Mouse (Mus musculus): ENCODE results near the gene Gucd1. TPM values are rescaled to one million over a fixed set of nuclear protein-coding genes. Genes with fewer than 3 reads are reported as not detected.

Gucd1 gene
- polyA plus RNA-seq, 1 experiment from 2014 or later, result 31.4 TPM

- H3K4me2 ChIP-seq (ENCODE audit: low read depth, low read length), result no peak overlapping the region
- no peaks in the 10 kb centered on the region for H3K9me3 ChIP-seq (replicated peaks; ENCODE audit: control insufficient read depth, low read length)
- 44% methylated on average over 4 of the region's 4 CpGs for WGBS
- ATAC-seq (replicated peaks; ENCODE audit: insufficient number of reproducible peaks, low FRiP score, low TSS enrichment, low read depth) (no peak), DNase-seq (ENCODE audit: low spot score) (no peak)
- H3K4me1 ChIP-seq (ENCODE audit: control insufficient read depth, insufficient read depth, low read length), result no peaks in the 10 kb centered on the region
- no peak overlapping the region for H3K9ac ChIP-seq (replicated peaks; ENCODE audit: low read length)
- no peak overlapping the region for H3K4me3 ChIP-seq (ENCODE audit: low read depth, low read length)
- no peaks in the 10 kb centered on the region for H3K27me3 ChIP-seq (ENCODE audit: control insufficient read depth, insufficient read depth, low read length)
- no peak overlapping the region for H3K27ac ChIP-seq (replicated peaks; ENCODE audit: low read depth, low read length)
- no peaks in the 10 kb centered on the region for H3K36me3 ChIP-seq (replicated peaks; ENCODE audit: control insufficient read depth, insufficient read depth, low read depth, low read length)
These were observed 189.5 kb downstream of the Gucd1 start for GRCm38 (mm10) chr10:75328201-75328704.

- Histone ChIP-seq H3K4me1 (ENCODE audit: control insufficient read depth, insufficient read depth, low read length) (no peaks in the 10 kb centered on the region), H3K27ac (replicated peaks; ENCODE audit: low read depth, low read length) (no peak overlapping the region), H3K9me3 (replicated peaks; ENCODE audit: control insufficient read depth, low read length) (no peaks in the 10 kb centered on the region), H3K9ac (replicated peaks; ENCODE audit: low read length) (no peak overlapping the region), H3K36me3 (replicated peaks; ENCODE audit: control insufficient read depth, insufficient read depth, low read depth, low read length) (no peaks in the 10 kb centered on the region), H3K4me3 (ENCODE audit: low read depth, low read length) (no peak overlapping the region), H3K4me2 (ENCODE audit: low read depth, low read length) (no peak overlapping the region), H3K27me3 (ENCODE audit: control insufficient read depth, insufficient read depth, low read length) (no peaks in the 10 kb centered on the region)
- no peak for ATAC-seq (replicated peaks; ENCODE audit: insufficient number of reproducible peaks, low FRiP score, low TSS enrichment, low read depth)
- no peak for DNase-seq (ENCODE audit: low spot score)
- WGBS, result 73% methylated on average over 11 of the region's 11 CpGs
These were observed 190.7 kb downstream of the Gucd1 start for GRCm38 (mm10) chr10:75327081-75327480.

DNA sequence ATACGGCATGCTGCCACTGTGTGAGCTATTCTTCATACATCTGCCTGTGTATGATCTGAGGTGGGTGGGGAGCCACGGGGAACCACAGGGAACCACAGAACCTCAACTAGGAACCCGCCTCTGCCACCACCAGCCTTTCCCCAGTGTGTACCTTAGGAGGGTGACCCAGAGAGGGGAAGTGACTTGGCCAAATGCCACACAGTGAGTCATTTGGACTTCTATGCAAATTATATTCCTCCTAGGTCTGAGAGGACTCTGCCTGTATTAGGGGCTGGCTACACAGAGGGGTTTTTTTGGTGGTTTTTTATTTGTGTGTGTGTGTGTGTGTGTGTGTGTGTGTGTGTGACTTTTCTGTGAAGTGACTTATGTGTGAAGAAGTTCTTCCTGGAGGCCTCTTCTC is 191.2 kb downstream of the Gucd1 start:
- Histone ChIP-seq H3K4me1 (ENCODE audit: control insufficient read depth, insufficient read depth, low read length) (no peaks in the 10 kb centered on the region), H3K9me3 (replicated peaks; ENCODE audit: control insufficient read depth, low read length) (no peaks in the 10 kb centered on the region), H3K4me3 (ENCODE audit: low read depth, low read length) (no peak overlapping the region), H3K27ac (replicated peaks; ENCODE audit: low read depth, low read length) (no peak overlapping the region), H3K36me3 (replicated peaks; ENCODE audit: control insufficient read depth, insufficient read depth, low read depth, low read length) (no peaks in the 10 kb centered on the region), H3K9ac (replicated peaks; ENCODE audit: low read length) (no peak overlapping the region), H3K27me3 (ENCODE audit: control insufficient read depth, insufficient read depth, low read length) (no peaks in the 10 kb centered on the region), H3K4me2 (ENCODE audit: low read depth, low read length) (no peak overlapping the region)
- DNase-seq (ENCODE audit: low spot score), result no peak
- ATAC-seq (replicated peaks; ENCODE audit: insufficient number of reproducible peaks, low FRiP score, low TSS enrichment, low read depth), result no peak
- 89% methylated on average over 3 of the region's 3 CpGs for WGBS

DNA sequence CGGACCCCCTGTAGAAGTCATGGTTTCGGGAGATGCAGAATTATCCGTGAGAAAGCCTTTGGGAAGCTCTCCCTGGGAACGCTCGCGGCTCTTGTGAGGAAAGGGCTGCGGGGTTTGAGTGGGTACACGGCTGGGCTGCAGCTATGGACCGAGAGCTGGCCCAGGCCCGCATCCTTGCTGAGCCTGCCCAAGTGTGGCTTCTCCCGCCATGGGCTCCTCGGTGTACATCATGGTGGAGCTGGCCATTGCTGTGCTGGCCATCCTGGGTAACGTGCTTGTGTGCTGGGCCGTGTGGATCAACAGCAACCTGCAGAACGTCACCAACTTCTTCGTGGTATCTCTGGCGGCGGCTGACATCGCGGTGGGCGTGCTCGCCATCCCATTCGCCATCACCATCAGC is 192.0 kb downstream of the Gucd1 start:
- 95% methylated on average over 23 of the region's 23 CpGs for WGBS
- no peak for ATAC-seq (replicated peaks; ENCODE audit: insufficient number of reproducible peaks, low FRiP score, low TSS enrichment, low read depth)

GRCm38 (mm10) chr10:75324391-75324790 is 193.4 kb downstream of the Gucd1 start:
- Histone ChIP-seq H3K9me3 (replicated peaks; ENCODE audit: control insufficient read depth, low read length) (no peaks in the 10 kb centered on the region), H3K27me3 (ENCODE audit: control insufficient read depth, insufficient read depth, low read length) (0 out of 2 replicates have a peak, but pooled peaks cover 1% of the 10 kb centered on the region), H3K27ac (replicated peaks; ENCODE audit: low read depth, low read length) (no peak overlapping the region), H3K4me2 (ENCODE audit: low read depth, low read length) (no peak overlapping the region), H3K4me3 (ENCODE audit: low read depth, low read length) (no peak overlapping the region), H3K9ac (replicated peaks; ENCODE audit: low read length) (no peak overlapping the region), H3K4me1 (ENCODE audit: control insufficient read depth, insufficient read depth, low read length) (no peaks in the 10 kb centered on the region), H3K36me3 (replicated peaks; ENCODE audit: control insufficient read depth, insufficient read depth, low read depth, low read length) (no peaks in the 10 kb centered on the region)
- ATAC-seq (replicated peaks; ENCODE audit: insufficient number of reproducible peaks, low FRiP score, low TSS enrichment, low read depth) (no peak), DNase-seq (ENCODE audit: low spot score) (no peak)
- 72% methylated on average over 10 of the region's 10 CpGs for WGBS

More for the DNA sequence above, 192.0 kb downstream of the Gucd1 start:
- DNase-seq (ENCODE audit: low spot score), result no peak
- Histone ChIP-seq H3K9ac (replicated peaks; ENCODE audit: low read length) (no peak overlapping the region), H3K27ac (replicated peaks; ENCODE audit: low read depth, low read length) (no peak overlapping the region), H3K27me3 (ENCODE audit: control insufficient read depth, insufficient read depth, low read length) (no peaks in the 10 kb centered on the region), H3K9me3 (replicated peaks; ENCODE audit: control insufficient read depth, low read length) (no peaks in the 10 kb centered on the region), H3K4me2 (ENCODE audit: low read depth, low read length) (no peak overlapping the region), H3K4me3 (ENCODE audit: low read depth, low read length) (no peak overlapping the region), H3K36me3 (replicated peaks; ENCODE audit: control insufficient read depth, insufficient read depth, low read depth, low read length) (no peaks in the 10 kb centered on the region), H3K4me1 (ENCODE audit: control insufficient read depth, insufficient read depth, low read length) (no peaks in the 10 kb centered on the region)

DNA sequence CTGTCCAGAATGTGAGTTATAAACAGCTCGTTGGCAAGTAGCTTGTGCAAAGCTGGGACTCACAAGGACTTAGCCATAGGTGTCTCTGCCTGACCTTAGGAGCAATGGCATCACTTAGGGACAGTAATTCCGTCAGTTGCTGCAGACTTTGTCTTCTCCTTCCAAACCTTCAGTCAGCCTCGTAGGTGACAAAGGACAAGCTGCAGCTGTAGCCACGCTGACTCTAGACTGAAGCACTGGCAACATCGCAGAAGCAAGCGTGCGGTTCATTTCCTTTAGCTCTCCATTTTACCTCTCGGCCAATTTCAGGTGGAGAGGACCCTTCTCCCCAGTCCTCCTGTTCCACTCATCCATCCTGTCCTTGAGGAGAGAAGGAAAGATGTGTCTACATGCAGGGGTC is 193.8 kb downstream of the Gucd1 start:
- ATAC-seq (replicated peaks; ENCODE audit: insufficient number of reproducible peaks, low FRiP score, low TSS enrichment, low read depth) (no peak), DNase-seq (ENCODE audit: low spot score) (no peak)
- H3K4me1 ChIP-seq (ENCODE audit: control insufficient read depth, insufficient read depth, low read length), result no peaks in the 10 kb centered on the region
- H3K9ac ChIP-seq (replicated peaks; ENCODE audit: low read length), result no peak overlapping the region
- H3K27ac ChIP-seq (replicated peaks; ENCODE audit: low read depth, low read length), result no peak overlapping the region
- no peak overlapping the region for H3K4me3 ChIP-seq (ENCODE audit: low read depth, low read length)
- 0 out of 2 replicates have a peak, but pooled peaks cover 2% of the 10 kb centered on the region for H3K27me3 ChIP-seq (ENCODE audit: control insufficient read depth, insufficient read depth, low read length)
- H3K36me3 ChIP-seq (replicated peaks; ENCODE audit: control insufficient read depth, insufficient read depth, low read depth, low read length), result no peaks in the 10 kb centered on the region
- no peaks in the 10 kb centered on the region for H3K9me3 ChIP-seq (replicated peaks; ENCODE audit: control insufficient read depth, low read length)
- WGBS, result 85% methylated on average over 8 of the region's 8 CpGs
- no peak overlapping the region for H3K4me2 ChIP-seq (ENCODE audit: low read depth, low read length)

DNA sequence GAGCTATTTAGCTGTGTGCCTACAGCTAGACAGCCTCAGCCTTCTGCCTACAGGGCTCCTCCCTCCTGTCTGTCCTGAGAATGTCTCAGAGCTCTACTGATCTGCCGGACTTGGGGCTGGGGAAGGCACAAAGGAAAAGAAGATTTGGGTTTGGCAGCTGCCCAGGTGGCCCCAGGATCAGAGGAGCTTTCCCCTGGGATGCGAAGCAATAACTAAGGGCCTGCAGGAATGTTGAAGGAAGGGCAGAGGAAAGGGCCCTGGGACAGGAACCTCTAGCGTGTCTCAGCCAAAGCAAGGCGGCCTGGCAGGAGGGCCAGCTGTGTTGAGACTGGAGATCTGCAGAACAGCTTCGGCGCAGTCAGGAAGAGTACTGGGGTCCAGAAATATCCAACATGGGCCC is 194.8 kb downstream of the Gucd1 start:
- no peaks in the 10 kb centered on the region for H3K9me3 ChIP-seq (replicated peaks; ENCODE audit: control insufficient read depth, low read length)
- no peak overlapping the region for H3K27ac ChIP-seq (replicated peaks; ENCODE audit: low read depth, low read length)
- H3K4me2 ChIP-seq (ENCODE audit: low read depth, low read length), result no peak overlapping the region
- H3K4me3 ChIP-seq (ENCODE audit: low read depth, low read length), result no peak overlapping the region
- H3K36me3 ChIP-seq (replicated peaks; ENCODE audit: control insufficient read depth, insufficient read depth, low read depth, low read length), result no peaks in the 10 kb centered on the region
- 63% methylated on average over 6 of the region's 6 CpGs for WGBS
- no peak for DNase-seq (ENCODE audit: low spot score)
- peaks cover 11% of the 10 kb centered on the region for H3K27me3 ChIP-seq (ENCODE audit: control insufficient read depth, insufficient read depth, low read length)
- H3K4me1 ChIP-seq (ENCODE audit: control insufficient read depth, insufficient read depth, low read length), result no peaks in the 10 kb centered on the region
- no peak overlapping the region for H3K9ac ChIP-seq (replicated peaks; ENCODE audit: low read length)
- no peak for ATAC-seq (replicated peaks; ENCODE audit: insufficient number of reproducible peaks, low FRiP score, low TSS enrichment, low read depth)

GRCm38 (mm10) chr10:75320321-75320720 is 197.5 kb downstream of the Gucd1 start:
- DNase-seq (ENCODE audit: low spot score) (no peak), ATAC-seq (replicated peaks; ENCODE audit: insufficient number of reproducible peaks, low FRiP score, low TSS enrichment, low read depth) (no peak)
- Histone ChIP-seq H3K36me3 (replicated peaks; ENCODE audit: control insufficient read depth, insufficient read depth, low read depth, low read length) (no peaks in the 10 kb centered on the region), H3K4me1 (ENCODE audit: control insufficient read depth, insufficient read depth, low read length) (no peaks in the 10 kb centered on the region), H3K9me3 (replicated peaks; ENCODE audit: control insufficient read depth, low read length) (no peaks in the 10 kb centered on the region), H3K9ac (replicated peaks; ENCODE audit: low read length) (no peak overlapping the region), H3K27ac (replicated peaks; ENCODE audit: low read depth, low read length) (no peak overlapping the region), H3K27me3 (ENCODE audit: control insufficient read depth, insufficient read depth, low read length) (peaks cover 27% of the 10 kb centered on the region), H3K4me2 (ENCODE audit: low read depth, low read length) (no peak overlapping the region), H3K4me3 (ENCODE audit: low read depth, low read length) (no peak overlapping the region)
- WGBS, result 61% methylated on average over 4 of the region's 4 CpGs
